Mouse (Mus musculus) neural tube, embryonic 11.5 days (tissue): ENCODE results near the gene Slc25a17. TPM values are rescaled to one million over a fixed set of nuclear protein-coding genes. Genes with fewer than 3 reads are reported as not detected.

Experiments
- ATAC-seq: fragments of 200-750 bp; cut with Nextera tagmentation; 2 replicates; pipeline ENCODE4 v1.8.0; 2017; ENCODE audit warnings: moderate number of reproducible peaks, mild to moderate bottlenecking, moderate TSS enrichment, moderate library complexity; ENCODE audit not compliant: insufficient read depth, low FRiP score, low TSS enrichment
- DNase-seq: peaks from one replicate; pipeline ENCODE4 v3.0.0-alpha.2; 2015; ENCODE audit warnings: low spot score
- H3K27ac ChIP-seq: fragments of 300-500 bp; sonication (generic); 2 replicates; pipeline ENCODE4 v1.5.1; 2014; ENCODE audit warnings: low read depth, mild to moderate bottlenecking, low read length
- H3K27me3 ChIP-seq: fragments of 300-500 bp; sonication (generic); 2 replicates; pipeline ENCODE4 v1.6.1; 2014; ENCODE audit warnings: mild to moderate bottlenecking, low read length, mixed read lengths; ENCODE audit not compliant: control insufficient read depth, insufficient read depth
- H3K36me3 ChIP-seq: fragments of 300-500 bp; sonication (generic); 2 replicates; pipeline ENCODE4 v1.6.1; 2014; ENCODE audit warnings: mild to moderate bottlenecking, low read length, moderate library complexity, mixed read lengths; ENCODE audit not compliant: control insufficient read depth, insufficient read depth
- H3K4me1 ChIP-seq: fragments of 300-500 bp; sonication (generic); 2 replicates; pipeline ENCODE4 v1.6.1; 2014; ENCODE audit warnings: low read length, mixed read lengths; ENCODE audit not compliant: control insufficient read depth, insufficient read depth
- H3K4me2 ChIP-seq: fragments of 300-500 bp; sonication (generic); 2 replicates; pipeline ENCODE4 v1.6.1; 2014; ENCODE audit warnings: low read depth, mild to moderate bottlenecking, moderate library complexity
- H3K4me3 ChIP-seq: fragments of 300-500 bp; sonication (generic); 2 replicates; pipeline ENCODE4 v1.5.1; 2014; ENCODE audit warnings: low read depth, low read length
- H3K9ac ChIP-seq: fragments of 300-500 bp; sonication (generic); 2 replicates; pipeline ENCODE4 v1.6.1; 2014; ENCODE audit warnings: mild to moderate bottlenecking, low read length
- H3K9me3 ChIP-seq: fragments of 300-500 bp; sonication (generic); 2 replicates; pipeline ENCODE4 v1.6.1; 2016; ENCODE audit warnings: low read length; ENCODE audit not compliant: control insufficient read depth
- WGBS: fragments of 180-500 bp; shearing (Covaris S2); extraction: QIAGEN DNeasy Blood & Tissue Kit; methylation state at CpG from one replicate; pipeline ENCODE4 v1.1.7; 2014; 5-methylcytosine and 5-hydroxymethylcytosine counted together
- polyA plus RNA-seq: library from polyadenylated mRNA; unstranded; fragments of >200 nt; fragmentation: Nextera tagmentation; extraction: Ambion mirVana; gene quantifications from 2 replicates; pipeline ENCODE4 v1.2.1, GENCODE M21; 2014

Gene Slc25a17
- polyA plus RNA-seq, 1 experiment from 2014 or later, result 108 TPM

DNA sequence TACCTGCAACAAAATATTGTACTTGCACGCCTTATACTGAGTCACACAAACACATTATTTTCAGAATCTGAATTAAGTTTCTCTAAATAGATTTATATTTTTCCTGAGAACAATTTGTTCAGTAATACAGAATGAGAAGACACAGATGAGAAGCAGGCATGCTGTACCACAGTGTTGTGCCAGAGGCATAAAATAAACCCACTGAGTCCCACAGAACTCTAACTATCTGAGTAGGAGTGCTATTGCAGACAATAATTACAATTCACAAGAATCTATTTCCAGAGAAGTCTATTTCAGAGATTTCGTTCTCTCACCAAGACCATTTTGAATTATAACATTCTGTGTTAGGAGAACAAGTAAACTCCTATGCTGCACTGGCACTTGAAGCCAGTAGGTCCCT, 13.1 kb downstream of the Slc25a17 start:
- H3K27me3 ChIP-seq, result no peaks in the 10 kb centered on the region
- no peak overlapping the region for H3K27ac ChIP-seq
- no peaks in the 10 kb centered on the region; the same call in 1 of the 2 replicates for H3K36me3 ChIP-seq
- ATAC-seq (no peak), DNase-seq (no peak)
- H3K4me2 ChIP-seq, result no peak overlapping the region
- no peaks in the 10 kb centered on the region for H3K9me3 ChIP-seq
- H3K9ac ChIP-seq, result no peak overlapping the region
- no peak overlapping the region for H3K4me3 ChIP-seq
- H3K4me1 ChIP-seq, result no peaks in the 10 kb centered on the region
- WGBS, result 94% methylated on average over 2 of the region's 2 CpGs

DNA sequence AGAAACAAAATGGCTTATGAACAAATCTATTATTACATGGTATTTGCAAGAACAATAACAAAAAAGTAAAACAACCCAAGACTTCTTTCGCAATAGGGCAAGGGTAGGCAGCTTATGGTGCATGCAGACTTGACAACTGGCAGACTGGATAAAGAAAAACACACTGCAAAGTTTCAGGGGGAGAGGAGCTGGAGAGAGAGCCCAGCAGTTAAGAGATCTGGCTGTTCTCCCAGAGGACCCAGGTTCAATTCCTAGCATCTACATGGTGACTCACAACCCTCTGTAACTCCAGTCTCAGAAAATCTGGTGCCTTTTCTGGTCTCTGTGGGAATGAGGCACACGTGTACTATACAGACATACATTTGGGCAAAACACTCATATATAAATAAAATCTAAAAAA, 19.2 kb downstream of the Slc25a17 start:
- Histone ChIP-seq H3K4me2 (no peak overlapping the region), H3K27me3 (no peaks in the 10 kb centered on the region), H3K27ac (no peak overlapping the region), H3K4me3 (no peak overlapping the region), H3K9me3 (no peaks in the 10 kb centered on the region), H3K9ac (no peak overlapping the region), H3K36me3 (peaks cover 1% of the 10 kb centered on the region; the same call in 1 of the 2 replicates), H3K4me1 (no peaks in the 10 kb centered on the region)
- DNase-seq (no peak), ATAC-seq (no peak)
- 91% methylated on average over 2 of the region's 2 CpGs for WGBS

DNA sequence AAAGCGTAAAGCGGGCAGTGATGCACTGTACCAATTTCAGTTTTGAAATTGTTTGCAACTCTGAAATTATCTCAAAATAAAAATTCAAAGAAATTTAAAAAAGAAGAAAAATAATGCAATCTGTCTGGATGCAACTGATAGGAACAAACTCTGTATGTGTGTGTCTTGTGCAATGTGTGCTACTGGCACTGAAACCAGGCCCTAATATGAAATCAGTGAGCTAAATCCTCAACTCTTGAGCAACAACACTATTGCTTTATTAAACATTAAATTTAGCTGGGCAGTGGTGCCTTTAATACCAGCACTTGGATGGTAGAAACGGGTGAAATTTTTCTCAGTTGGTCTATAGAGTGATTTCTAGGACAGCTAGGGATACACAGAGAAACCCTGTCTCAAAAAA, 21.5 kb downstream of the Slc25a17 start:
- Histone ChIP-seq H3K36me3 (peaks cover 2% of the 10 kb centered on the region; the same call in 1 of the 2 replicates), H3K9me3 (no peaks in the 10 kb centered on the region), H3K27me3 (no peaks in the 10 kb centered on the region), H3K4me2 (no peak overlapping the region), H3K9ac (no peak overlapping the region), H3K27ac (no peak overlapping the region), H3K4me3 (no peak overlapping the region), H3K4me1 (no peaks in the 10 kb centered on the region)
- no peak for ATAC-seq
- DNase-seq, result no peak
- WGBS, result 98% methylated on average over 3 of the region's 3 CpGs

DNA sequence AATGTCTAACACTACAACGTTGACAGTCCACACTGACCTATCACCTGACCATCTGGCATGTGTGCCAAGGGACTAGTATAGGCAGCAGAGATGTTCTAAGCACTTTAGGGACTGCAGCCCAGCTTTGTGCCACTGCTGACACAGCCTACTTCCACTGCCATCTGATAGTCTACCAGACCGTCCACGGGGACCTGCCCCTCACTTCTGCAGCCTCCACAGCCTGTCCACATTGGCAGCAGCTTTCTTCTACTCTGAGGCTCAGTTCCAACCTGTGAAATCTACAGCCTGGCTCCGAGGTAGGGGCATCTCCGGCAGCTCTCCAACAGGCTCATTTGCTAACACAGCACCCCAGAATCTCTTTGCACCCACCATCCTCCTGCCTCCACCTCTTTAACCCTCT, 24.1 kb downstream of the Slc25a17 start:
- H3K36me3 ChIP-seq, result peaks cover 2% of the 10 kb centered on the region; the same call in 1 of the 2 replicates

DNA sequence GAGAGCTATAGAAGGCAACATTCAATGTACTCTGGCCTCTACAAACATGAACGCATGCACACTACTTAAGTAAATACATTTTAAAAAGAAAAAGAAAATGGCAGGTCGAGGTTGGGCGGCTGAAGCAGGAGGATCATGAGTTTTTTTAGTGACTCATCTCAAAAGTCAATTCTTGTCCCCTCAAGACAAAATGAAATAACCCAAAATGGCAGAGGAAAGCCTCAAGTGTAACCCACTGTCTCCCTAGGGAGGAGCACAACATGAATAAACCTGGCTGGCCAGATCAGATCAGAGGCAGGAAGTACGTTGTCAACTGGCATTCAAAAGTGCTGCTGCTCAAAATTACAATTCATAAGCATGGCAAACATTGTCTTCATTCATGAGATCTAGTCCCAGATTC, 28.1 kb downstream of the Slc25a17 start:
- Histone ChIP-seq H3K9me3 (no peaks in the 10 kb centered on the region), H3K27ac (no peak overlapping the region), H3K27me3 (no peaks in the 10 kb centered on the region), H3K4me3 (no peak overlapping the region), H3K9ac (no peak overlapping the region), H3K36me3 (peaks cover 2% of the 10 kb centered on the region; the same call in 1 of the 2 replicates), H3K4me1 (peaks cover 5% of the 10 kb centered on the region; the same call in 1 of the 2 replicates), H3K4me2 (no peak overlapping the region)
- DNase-seq (no peak), ATAC-seq (no peak)
- 93% methylated on average over 4 of the region's 4 CpGs for WGBS

More for the DNA sequence above, 24.1 kb downstream of the Slc25a17 start:
- no peak overlapping the region for H3K27ac ChIP-seq
- ATAC-seq (no peak), DNase-seq (no peak)
- 82% methylated on average over 5 of the region's 5 CpGs for WGBS
- H3K9ac ChIP-seq, result no peak overlapping the region
- H3K4me3 ChIP-seq, result no peak overlapping the region
- H3K4me2 ChIP-seq, result no peak overlapping the region
- no peaks in the 10 kb centered on the region for H3K4me1 ChIP-seq
- H3K9me3 ChIP-seq, result no peaks in the 10 kb centered on the region
- no peaks in the 10 kb centered on the region for H3K27me3 ChIP-seq

DNA sequence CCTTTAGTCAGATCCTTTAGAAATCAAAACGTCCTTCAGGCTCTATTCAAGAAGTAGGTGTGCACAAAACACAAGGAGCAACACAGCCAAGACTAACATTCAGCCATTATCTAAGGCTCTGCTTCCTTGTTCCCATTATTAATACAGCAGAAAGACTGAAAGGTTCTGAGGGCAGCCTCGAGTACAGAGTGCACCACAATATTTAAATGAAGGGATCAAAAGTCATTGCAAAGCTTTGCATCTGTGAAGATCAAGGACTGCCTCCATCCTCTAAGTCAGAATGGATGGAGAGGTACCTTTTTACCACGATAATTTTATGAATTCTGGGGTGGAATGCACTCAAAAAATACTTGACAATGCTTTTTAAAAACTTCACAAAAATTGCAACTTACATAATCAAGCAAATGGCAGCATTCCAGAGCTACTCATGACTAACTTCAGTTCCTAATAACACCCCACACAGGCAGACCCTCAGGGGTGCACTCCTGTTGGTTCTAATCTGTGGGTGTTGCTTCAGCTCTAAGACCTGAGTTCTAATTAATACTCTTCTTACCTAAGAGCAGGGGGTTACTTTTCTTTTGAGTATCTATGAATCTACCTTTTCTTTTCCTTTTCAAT, 29.7 kb downstream of the Slc25a17 start:
- Histone ChIP-seq H3K9me3 (no peaks in the 10 kb centered on the region), H3K4me2 (no peak overlapping the region), H3K27me3 (no peaks in the 10 kb centered on the region), H3K4me3 (no peak overlapping the region), H3K36me3 (no peaks in the 10 kb centered on the region; the same call in 1 of the 2 replicates), H3K27ac (no peak overlapping the region), H3K4me1 (peaks cover 5% of the 10 kb centered on the region; the same call in 1 of the 2 replicates), H3K9ac (no peak overlapping the region)
- 72% methylated on average over 3 of the region's 3 CpGs for WGBS
- DNase-seq (no peak), ATAC-seq (no peak)

DNA sequence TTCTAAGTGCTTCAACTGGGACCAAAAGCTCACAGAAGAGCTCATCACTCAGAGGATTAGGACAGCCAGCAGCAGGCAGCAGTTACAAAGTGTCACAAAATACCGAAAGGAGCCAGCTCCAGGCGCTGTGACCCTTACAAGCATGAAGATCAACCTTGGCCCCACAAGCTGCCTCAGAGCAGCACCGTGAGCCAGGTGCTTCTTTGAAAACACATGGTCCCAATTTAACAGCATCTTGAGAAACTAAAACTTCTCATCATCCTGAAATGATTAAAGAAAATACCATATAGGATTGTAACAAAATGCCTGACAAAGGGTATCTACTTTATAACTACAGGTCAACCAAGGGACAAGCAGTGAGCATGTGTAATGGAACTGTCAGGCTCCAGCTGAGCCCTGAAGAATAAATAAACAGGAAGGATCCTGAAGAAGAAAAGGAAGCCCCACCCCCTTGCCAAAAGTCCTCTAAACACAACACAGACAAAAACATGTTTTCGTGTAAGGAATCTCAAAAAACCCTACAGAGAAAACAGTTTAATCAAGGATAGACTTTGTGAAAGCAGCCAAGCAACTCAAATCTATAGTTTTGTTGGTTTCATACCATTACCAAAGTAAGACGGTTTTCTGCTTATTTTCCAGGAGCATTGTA, 30.8 kb downstream of the Slc25a17 start:
- no peaks in the 10 kb centered on the region; the same call in 1 of the 2 replicates for H3K36me3 ChIP-seq
- no peak overlapping the region for H3K4me2 ChIP-seq
- no peaks in the 10 kb centered on the region for H3K9me3 ChIP-seq
- 35% methylated on average over 5 of the region's 5 CpGs for WGBS
- H3K4me1 ChIP-seq, result peaks cover 5% of the 10 kb centered on the region; the same call in 1 of the 2 replicates
- no peak overlapping the region for H3K4me3 ChIP-seq
- no peak for ATAC-seq
- H3K9ac ChIP-seq, result 0 out of 2 replicates have a peak overlapping the region, but pooled peaks have one; percentile 19
- H3K27ac ChIP-seq, result no peak overlapping the region
- DNase-seq, result peak; percentile 17
- no peaks in the 10 kb centered on the region for H3K27me3 ChIP-seq

DNA sequence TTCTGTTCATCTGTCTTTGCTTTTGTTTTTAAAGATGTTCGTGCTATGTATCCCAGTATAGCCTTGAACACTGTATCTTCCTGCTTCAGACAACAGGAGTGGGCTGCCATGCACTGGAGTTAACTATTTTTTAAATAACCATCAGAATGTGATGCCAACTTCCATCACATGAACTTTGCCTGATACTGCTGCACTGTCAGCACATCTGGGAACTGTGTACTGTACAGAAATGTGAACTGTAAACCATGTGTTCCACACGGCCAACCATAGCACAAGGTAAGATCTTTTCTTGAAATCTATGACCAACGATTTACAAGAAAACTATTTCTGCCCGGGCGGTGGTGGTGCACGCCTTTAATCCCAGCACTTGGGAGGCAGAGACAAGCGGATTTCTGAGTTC, 33.1 kb downstream of the Slc25a17 start:
- no peak for ATAC-seq
- Histone ChIP-seq H3K27me3 (no peaks in the 10 kb centered on the region), H3K4me3 (no peak overlapping the region), H3K36me3 (no peaks in the 10 kb centered on the region; the same call in 1 of the 2 replicates), H3K9ac (no peak overlapping the region), H3K4me2 (no peak overlapping the region), H3K9me3 (no peaks in the 10 kb centered on the region), H3K27ac (no peak overlapping the region), H3K4me1 (peaks cover 5% of the 10 kb centered on the region; the same call in 1 of the 2 replicates)
- WGBS, result 95% methylated on average over 7 of the region's 7 CpGs
- DNase-seq, result no peak

DNA sequence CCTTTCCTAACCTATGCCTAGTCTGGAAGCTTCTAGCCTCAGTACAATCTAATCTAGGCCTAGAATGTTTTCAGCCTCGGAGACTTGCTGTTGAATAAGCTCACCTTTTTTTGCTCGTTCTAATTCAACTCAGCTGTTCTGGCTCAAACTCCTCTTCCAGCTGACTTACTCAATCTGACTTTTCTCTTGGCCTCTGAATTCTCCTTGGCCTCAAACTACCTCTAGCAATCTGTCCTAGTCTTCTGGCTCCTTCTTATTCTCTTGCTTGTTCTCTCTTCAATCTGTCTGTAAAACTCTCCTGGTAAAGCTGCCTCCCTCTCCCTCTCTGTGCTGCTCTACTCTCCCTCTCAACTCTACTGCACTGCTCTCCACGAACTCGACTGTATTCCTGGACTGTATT, 35.6 kb downstream of the Slc25a17 start:
- peaks cover 7% of the 10 kb centered on the region for H3K36me3 ChIP-seq
- ATAC-seq (no peak), DNase-seq (no peak)
- no peaks in the 10 kb centered on the region for H3K9me3 ChIP-seq
- WGBS, result 89% methylated on average over 4 of the region's 4 CpGs
- H3K4me2 ChIP-seq, result no peak overlapping the region
- no peaks in the 10 kb centered on the region for H3K27me3 ChIP-seq
- H3K4me1 ChIP-seq, result peaks cover 5% of the 10 kb centered on the region; the same call in 1 of the 2 replicates
- H3K9ac ChIP-seq, result no peak overlapping the region
- no peak overlapping the region for H3K4me3 ChIP-seq
- H3K27ac ChIP-seq, result no peak overlapping the region
